Mouse (Mus musculus) liver, embryonic 11.5 days (tissue): Measurements from ENCODE around the gene Slc25a41. TPM values are rescaled to one million over a fixed set of nuclear protein-coding genes. Genes with fewer than 3 reads are reported as not detected.

Experiments used
- ATAC-seq: fragments of 200-750 bp; cut with Nextera tagmentation; replicated peaks from 2 replicates; pipeline ENCODE4 v1.8.0; 2017; ENCODE audit warnings: moderate number of reproducible peaks, mild to moderate bottlenecking, moderate TSS enrichment, moderate library complexity; ENCODE audit not compliant: low FRiP score
- DNase-seq: peaks from one replicate; pipeline ENCODE4 v3.0.0-alpha.2; 2017; ENCODE audit warnings: low spot score
- H3K27ac ChIP-seq: fragments of 300-500 bp; sonication (generic); 2 replicates; pipeline ENCODE4 v1.5.1; 2014; ENCODE audit warnings: mild to moderate bottlenecking, low read depth, low read length, control low read depth
- H3K27me3 ChIP-seq: fragments of 300-500 bp; sonication (generic); replicated peaks from 2 replicates; pipeline ENCODE4 v1.6.1; 2014; ENCODE audit warnings: low read length, mixed read lengths; ENCODE audit not compliant: control insufficient read depth, insufficient read depth
- H3K36me3 ChIP-seq: fragments of 300-500 bp; sonication (generic); 2 replicates; pipeline ENCODE4 v1.6.1; 2014; ENCODE audit warnings: mild to moderate bottlenecking, low read length, moderate library complexity, mixed read lengths; ENCODE audit not compliant: control insufficient read depth, insufficient read depth
- H3K4me1 ChIP-seq: fragments of 300-500 bp; sonication (generic); replicated peaks from 2 replicates; pipeline ENCODE4 v1.6.1; 2014; ENCODE audit warnings: low read length, mixed read lengths; ENCODE audit not compliant: control insufficient read depth, insufficient read depth
- H3K4me2 ChIP-seq: fragments of 300-500 bp; sonication (generic); 2 replicates; pipeline ENCODE4 v1.6.1; 2014; ENCODE audit warnings: mild to moderate bottlenecking, control low read depth, moderate library complexity
- H3K4me3 ChIP-seq: fragments of 300-500 bp; sonication (generic); 2 replicates; pipeline ENCODE4 v1.5.1; 2014; ENCODE audit warnings: low read depth, low read length, control low read depth
- H3K9ac ChIP-seq: fragments of 300-500 bp; sonication (generic); 2 replicates; pipeline ENCODE4 v1.6.1; 2014; ENCODE audit warnings: low read depth, low read length, control low read depth
- H3K9me3 ChIP-seq: fragments of 300-500 bp; sonication (generic); 2 replicates; pipeline ENCODE4 v1.6.1; 2016; ENCODE audit warnings: low read length, inconsistent platforms, mixed read lengths; ENCODE audit not compliant: control insufficient read depth
- WGBS: fragments of 180-500 bp; shearing (Covaris S2); extraction: QIAGEN DNeasy Blood & Tissue Kit; methylation state at CpG from one replicate; pipeline ENCODE4 v1.1.7; 2014; 5-methylcytosine and 5-hydroxymethylcytosine counted together
- polyA plus RNA-seq: library from polyadenylated mRNA; unstranded; fragments of >200 nt; fragmentation: Nextera tagmentation; extraction: Ambion mirVana; gene quantifications from 2 replicates; pipeline ENCODE4 v1.2.1, GENCODE M21; 2014

The Slc25a41 gene
- polyA plus RNA-seq, 1 experiment from 2014 or later, result not detected

GRCm38 (mm10) chr17:57007137-57007905 is 34.1 kb downstream of the Slc25a41 start:
- Histone ChIP-seq H3K4me1 (peaks cover 21% of the 10 kb centered on the region), H3K36me3 (peaks cover 52% of the 10 kb centered on the region), H3K27ac (no peak overlapping the region), H3K9ac (no peak overlapping the region), H3K4me2 (no peak overlapping the region), H3K27me3 (no peaks in the 10 kb centered on the region), H3K9me3 (no peaks in the 10 kb centered on the region), H3K4me3 (no peak overlapping the region)
- 91% methylated on average over 13 of the region's 13 CpGs for WGBS
- ATAC-seq (0 out of 2 replicates have a peak, but pooled peaks have one; percentile 11), DNase-seq (no peak)

GRCm38 (mm10) chr17:57003994-57004393 is 37.5 kb downstream of the Slc25a41 start:
- 62% methylated on average over 7 of the region's 7 CpGs for WGBS
- Histone ChIP-seq H3K9me3 (no peaks in the 10 kb centered on the region), H3K27ac (peak overlapping the region; percentile 47; the same call in 1 of the 2 replicates), H3K36me3 (peaks cover 57% of the 10 kb centered on the region), H3K4me2 (peak overlapping the region; percentile 15; the same call in 1 of the 2 replicates), H3K4me3 (no peak overlapping the region), H3K4me1 (peaks cover 21% of the 10 kb centered on the region), H3K9ac (no peak overlapping the region), H3K27me3 (no peaks in the 10 kb centered on the region)
- peak; percentile 85 for ATAC-seq
- DNase-seq, result no peak

- ATAC-seq, result no peak
Measured at GRCm38 (mm10) chr17:57001228-57001627, 40.2 kb downstream of the Slc25a41 start.

GRCm38 (mm10) chr17:56999968-57000609 is 41.4 kb downstream of the Slc25a41 start, which contains the start of gene Pspn:
Gene Pspn, minus strand, starts transcription at chr17:57000018.
- 91% methylated on average over 9 of the region's 9 CpGs for WGBS
- Histone ChIP-seq H3K27me3 (no peaks in the 10 kb centered on the region), H3K36me3 (peaks cover 41% of the 10 kb centered on the region), H3K27ac (no peak within 1 kb of the TSS), H3K9ac (no peak within 1 kb of the TSS), H3K4me2 (no peak within 1 kb of the TSS), H3K4me1 (peaks cover 32% of the 10 kb centered on the region), H3K9me3 (no peaks in the 10 kb centered on the region), H3K4me3 (no peak within 1 kb of the TSS)
- DNase-seq (no peak), ATAC-seq (no peak)

More at GRCm38 (mm10) chr17:57001228-57001627, 40.2 kb downstream of the Slc25a41 start:
- DNase-seq, result no peak
- 50% methylated on average over 8 of the region's 8 CpGs for WGBS
- Histone ChIP-seq H3K4me1 (peaks cover 32% of the 10 kb centered on the region), H3K4me2 (no peak overlapping the region), H3K27me3 (no peaks in the 10 kb centered on the region), H3K9me3 (no peaks in the 10 kb centered on the region), H3K4me3 (no peak overlapping the region), H3K9ac (no peak overlapping the region), H3K27ac (no peak overlapping the region), H3K36me3 (peaks cover 38% of the 10 kb centered on the region)

GRCm38 (mm10) chr17:56999414-56999813 is 42.0 kb downstream of the Slc25a41 start:
- no peak for DNase-seq
- Histone ChIP-seq H3K27ac (no peak overlapping the region), H3K9me3 (no peaks in the 10 kb centered on the region), H3K4me1 (peaks cover 29% of the 10 kb centered on the region), H3K4me3 (no peak overlapping the region), H3K4me2 (no peak overlapping the region), H3K27me3 (no peaks in the 10 kb centered on the region), H3K9ac (no peak overlapping the region), H3K36me3 (peaks cover 41% of the 10 kb centered on the region)
- 95% methylated on average over 9 of the region's 9 CpGs for WGBS
- ATAC-seq, result no peak

GRCm38 (mm10) chr17:56997029-56997667 is 44.3 kb downstream of the Slc25a41 start, which contains the start of gene Alkbh7:
Gene Alkbh7, plus strand, starts transcription at chr17:56997339.
- H3K4me1 ChIP-seq, result peaks cover 17% of the 10 kb centered on the region
- DNase-seq, result peak; percentile 88
- peaks cover 42% of the 10 kb centered on the region for H3K36me3 ChIP-seq
- H3K27me3 ChIP-seq, result no peaks in the 10 kb centered on the region
- peak within 1 kb of the TSS; percentile 84 for H3K4me3 ChIP-seq
- peak; percentile 99 for ATAC-seq
- under 1% methylated on average over 38 of the region's 38 CpGs for WGBS
- H3K9me3 ChIP-seq, result no peaks in the 10 kb centered on the region
- peak within 1 kb of the TSS; percentile 48; the same call in 1 of the 2 replicates for H3K27ac ChIP-seq
- peak within 1 kb of the TSS; percentile 73 for H3K9ac ChIP-seq
- peak within 1 kb of the TSS; percentile 88 for H3K4me2 ChIP-seq

- Histone ChIP-seq H3K9me3 (no peaks in the 10 kb centered on the region), H3K4me3 (peak overlapping the region; percentile 84), H3K27me3 (no peaks in the 10 kb centered on the region), H3K4me1 (peaks cover 14% of the 10 kb centered on the region), H3K36me3 (peaks cover 44% of the 10 kb centered on the region), H3K27ac (no peak overlapping the region), H3K9ac (0 out of 2 replicates have a peak overlapping the region, but pooled peaks have one; percentile 0), H3K4me2 (peak overlapping the region; percentile 88)
- DNase-seq (no peak), ATAC-seq (no peak)
- 66% methylated on average over 2 of the region's 2 CpGs for WGBS
Measured at GRCm38 (mm10) chr17:56996506-56996905, 44.9 kb downstream of the Slc25a41 start.

- Histone ChIP-seq H3K4me3 (no peak overlapping the region), H3K9ac (no peak overlapping the region), H3K4me1 (peaks cover 19% of the 10 kb centered on the region), H3K27ac (no peak overlapping the region), H3K9me3 (no peaks in the 10 kb centered on the region), H3K27me3 (no peaks in the 10 kb centered on the region), H3K4me2 (no peak overlapping the region), H3K36me3 (peaks cover 47% of the 10 kb centered on the region)
- WGBS, result 90% methylated on average over 8 of the region's 8 CpGs
- ATAC-seq (no peak), DNase-seq (no peak)
Measured at GRCm38 (mm10) chr17:56995046-56995445, 46.4 kb downstream of the Slc25a41 start.
